Mouse (Mus musculus): ENCODE results near the gene Sit1. TPM values are rescaled to one million over a fixed set of nuclear protein-coding genes. Genes with fewer than 3 reads are reported as not detected.

Sit1 gene
- not detected in 2 replicates for polyA plus RNA-seq (2014; fragmentation: Nextera tagmentation; extraction: Ambion mirVana)

DNA sequence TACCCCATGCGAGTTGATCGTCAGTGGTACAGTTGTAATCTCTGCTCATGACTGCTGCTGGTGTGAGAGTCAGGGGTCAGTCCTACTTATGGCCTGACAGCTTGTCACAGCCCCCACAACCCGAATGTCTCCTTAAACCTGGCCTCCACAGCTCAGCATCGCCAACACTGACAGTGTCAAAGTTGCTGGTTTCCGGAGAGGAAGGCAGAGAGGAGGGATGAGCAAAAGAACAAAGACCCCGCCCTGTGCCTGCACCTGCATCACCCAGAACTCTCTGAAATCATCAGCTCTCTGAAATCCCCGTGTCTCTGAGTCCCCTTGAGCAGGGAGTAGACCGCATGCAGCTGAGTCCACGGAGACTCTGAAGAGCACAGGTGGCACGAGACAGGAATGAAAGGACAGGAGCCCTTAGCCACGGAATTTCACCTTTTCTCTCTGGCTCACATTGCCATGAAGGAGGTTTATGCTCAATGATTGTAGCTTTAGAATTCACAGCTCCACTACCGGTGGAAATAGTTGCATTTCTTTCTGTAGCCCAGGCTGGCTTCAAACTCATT, at the start of gene Sit1:
Gene Sit1 (minus strand): TSS at position 200 of the 557 bp plus-strand sequence.
- no peak for ATAC-seq (ENCODE audit: low read depth)
- WGBS: 67% methylated on average over 12 of the region's 12 CpGs
- no peak within 1 kb of the TSS for H3K4me2 ChIP-seq (ENCODE audit: low read depth, low read length)
- H3K9ac ChIP-seq (replicated peaks; ENCODE audit: low read depth, low read length): no peak within 1 kb of the TSS
- no peaks in the 10 kb centered on the region for H3K36me3 ChIP-seq (ENCODE audit: control insufficient read depth, insufficient read depth, low read length)
- H3K4me1 ChIP-seq (ENCODE audit: control insufficient read depth, insufficient read depth, low read length): no peaks in the 10 kb centered on the region
- H3K27ac ChIP-seq (ENCODE audit: low read depth, low read length): no peak within 1 kb of the TSS
- no peaks in the 10 kb centered on the region for H3K27me3 ChIP-seq (ENCODE audit: control insufficient read depth, insufficient read depth, low read length)
- no peak within 1 kb of the TSS for H3K4me3 ChIP-seq (ENCODE audit: low read depth, low read length)
- no peaks in the 10 kb centered on the region for H3K9me3 ChIP-seq (ENCODE audit: control insufficient read depth, low read length)

DNA sequence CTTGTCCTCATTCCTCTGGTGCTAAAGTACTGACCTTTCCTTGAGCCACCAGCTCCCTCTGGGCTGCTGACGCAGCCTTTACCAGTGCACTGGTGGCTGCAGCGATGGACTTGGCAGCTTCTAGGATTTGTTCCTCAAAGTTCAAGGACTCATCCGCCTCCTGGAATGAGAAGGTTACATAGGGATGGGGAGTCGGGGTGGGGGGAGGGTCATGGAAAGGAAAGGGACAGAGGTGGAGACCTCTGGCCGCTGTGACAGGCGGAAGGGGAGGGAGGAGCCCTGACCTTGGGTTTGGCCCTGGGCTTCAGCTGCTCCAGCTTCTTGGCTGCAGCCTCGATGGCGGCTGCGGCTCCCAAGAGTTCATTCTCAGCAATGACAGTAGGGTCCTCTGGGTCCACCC, 49.7 kb upstream of the Sit1 start:
- Histone ChIP-seq H3K4me3 (ENCODE audit: low read depth, low read length) (no peak overlapping the region), H3K9ac (replicated peaks; ENCODE audit: low read depth, low read length) (no peak overlapping the region), H3K9me3 (ENCODE audit: control insufficient read depth, low read length) (no peaks in the 10 kb centered on the region), H3K4me2 (ENCODE audit: low read depth, low read length) (no peak overlapping the region), H3K36me3 (ENCODE audit: control insufficient read depth, insufficient read depth, low read length) (peaks cover 63% of the 10 kb centered on the region), H3K27me3 (ENCODE audit: control insufficient read depth, insufficient read depth, low read length) (no peaks in the 10 kb centered on the region), H3K27ac (ENCODE audit: low read depth, low read length) (no peak overlapping the region), H3K4me1 (ENCODE audit: control insufficient read depth, insufficient read depth, low read length) (no peaks in the 10 kb centered on the region)
- 86% methylated on average over 9 of the region's 9 CpGs for WGBS
- no peak for ATAC-seq (ENCODE audit: low read depth)

DNA sequence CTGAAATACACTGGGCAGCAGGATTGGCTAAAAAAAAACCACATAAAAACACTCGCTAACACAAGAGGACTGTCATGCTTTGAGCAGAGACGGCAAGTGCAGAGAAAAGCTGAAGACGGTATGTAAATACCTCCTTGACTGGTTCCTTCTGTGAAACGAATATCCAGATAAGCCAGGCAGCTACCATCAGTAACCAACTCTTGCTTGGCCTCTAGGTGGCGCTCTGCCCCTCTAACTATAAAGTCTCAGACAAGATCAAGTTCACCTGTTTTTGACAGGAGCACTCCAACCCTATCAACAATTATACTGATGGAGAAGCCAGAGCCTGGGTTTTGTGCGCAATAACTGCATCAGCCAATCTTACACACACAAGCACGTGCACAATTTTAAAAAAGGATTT, 47.0 kb upstream of the Sit1 start:
- Histone ChIP-seq H3K27me3 (ENCODE audit: control insufficient read depth, insufficient read depth, low read length) (no peaks in the 10 kb centered on the region), H3K4me1 (ENCODE audit: control insufficient read depth, insufficient read depth, low read length) (no peaks in the 10 kb centered on the region), H3K27ac (ENCODE audit: low read depth, low read length) (no peak overlapping the region), H3K4me3 (ENCODE audit: low read depth, low read length) (no peak overlapping the region), H3K9me3 (ENCODE audit: control insufficient read depth, low read length) (no peaks in the 10 kb centered on the region), H3K9ac (replicated peaks; ENCODE audit: low read depth, low read length) (no peak overlapping the region), H3K4me2 (ENCODE audit: low read depth, low read length) (no peak overlapping the region), H3K36me3 (ENCODE audit: control insufficient read depth, insufficient read depth, low read length) (peaks cover 40% of the 10 kb centered on the region)
- no peak for ATAC-seq (ENCODE audit: low read depth)
- WGBS: 28% methylated on average over 7 of the region's 7 CpGs

DNA sequence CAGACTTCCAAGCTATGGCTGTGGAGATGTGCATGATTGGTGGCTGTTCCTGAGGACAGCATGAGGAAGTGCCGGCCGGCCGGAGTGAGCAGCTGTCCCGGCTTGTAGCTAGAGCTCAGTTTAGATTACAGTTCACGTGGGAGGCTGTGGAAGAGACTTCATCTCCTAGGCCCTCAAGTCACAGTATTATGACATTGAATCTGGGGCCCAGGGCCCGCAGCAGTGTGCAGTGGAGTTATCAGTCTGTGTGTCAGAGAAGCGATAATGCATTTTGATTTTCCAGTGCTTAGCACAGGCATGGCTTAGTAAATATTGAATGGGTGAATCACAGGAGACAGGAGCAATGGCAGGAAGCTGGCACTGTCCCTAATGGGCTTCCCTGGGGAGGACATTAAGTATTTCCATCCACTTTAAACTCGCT, 46.6 kb upstream of the Sit1 start:
- no peak overlapping the region for H3K4me3 ChIP-seq (ENCODE audit: low read depth, low read length)
- H3K36me3 ChIP-seq (ENCODE audit: control insufficient read depth, insufficient read depth, low read length): peaks cover 35% of the 10 kb centered on the region
- WGBS: 61% methylated on average over 8 of the region's 8 CpGs
- no peaks in the 10 kb centered on the region for H3K27me3 ChIP-seq (ENCODE audit: control insufficient read depth, insufficient read depth, low read length)
- no peaks in the 10 kb centered on the region for H3K9me3 ChIP-seq (ENCODE audit: control insufficient read depth, low read length)
- H3K27ac ChIP-seq (ENCODE audit: low read depth, low read length): no peak overlapping the region
- H3K4me1 ChIP-seq (ENCODE audit: control insufficient read depth, insufficient read depth, low read length): no peaks in the 10 kb centered on the region
- no peak overlapping the region for H3K9ac ChIP-seq (replicated peaks; ENCODE audit: low read depth, low read length)
- ATAC-seq (ENCODE audit: low read depth): no peak
- H3K4me2 ChIP-seq (ENCODE audit: low read depth, low read length): no peak overlapping the region

DNA sequence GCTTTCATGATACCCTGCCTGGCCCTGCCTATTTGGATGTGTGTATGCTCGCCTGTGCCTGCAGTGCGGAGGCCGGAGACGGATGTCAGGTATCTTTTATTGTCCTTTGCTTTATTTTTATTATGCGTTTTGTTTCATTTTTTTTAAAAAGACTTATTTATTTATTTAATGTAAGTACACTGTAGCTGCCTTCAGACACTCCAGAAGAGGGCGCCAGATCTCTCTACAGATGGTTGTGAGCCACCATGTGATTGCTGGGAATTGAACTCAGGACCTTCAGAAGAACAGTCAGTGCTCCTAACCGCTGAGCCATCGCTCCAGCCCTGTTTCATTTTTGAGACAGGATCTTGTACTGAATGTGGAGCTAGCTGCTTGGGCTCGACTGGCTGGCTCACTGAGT, 45.0 kb upstream of the Sit1 start:
- 76% methylated on average over 9 of the region's 9 CpGs for WGBS
- Histone ChIP-seq H3K4me1 (ENCODE audit: control insufficient read depth, insufficient read depth, low read length) (peaks cover 8% of the 10 kb centered on the region; the same call in 1 of the 2 replicates), H3K9ac (replicated peaks; ENCODE audit: low read depth, low read length) (no peak overlapping the region), H3K4me2 (ENCODE audit: low read depth, low read length) (no peak overlapping the region), H3K36me3 (ENCODE audit: control insufficient read depth, insufficient read depth, low read length) (peaks cover 24% of the 10 kb centered on the region), H3K27me3 (ENCODE audit: control insufficient read depth, insufficient read depth, low read length) (peaks cover 3% of the 10 kb centered on the region), H3K27ac (ENCODE audit: low read depth, low read length) (no peak overlapping the region), H3K4me3 (ENCODE audit: low read depth, low read length) (no peak overlapping the region), H3K9me3 (ENCODE audit: control insufficient read depth, low read length) (no peaks in the 10 kb centered on the region)
- no peak for ATAC-seq (ENCODE audit: low read depth)

DNA sequence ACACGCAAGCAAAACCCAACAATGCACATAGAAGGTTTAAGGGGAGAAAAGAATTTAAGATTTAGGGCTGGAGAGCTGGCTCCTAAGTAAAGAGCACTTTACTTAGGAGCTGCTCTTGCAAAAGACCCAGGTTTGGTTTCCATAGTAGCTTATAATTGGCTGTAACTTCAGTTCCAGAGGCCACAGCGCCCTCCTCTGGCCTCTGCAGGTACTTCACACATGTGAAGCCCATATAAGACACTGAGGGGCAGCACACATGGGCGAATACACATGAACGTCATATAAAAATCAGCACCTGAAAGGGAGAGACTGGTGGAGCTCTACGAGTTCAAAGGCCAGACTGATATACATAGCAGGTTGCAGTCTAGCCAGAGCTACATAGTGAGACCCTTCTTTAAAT, 44.3 kb upstream of the Sit1 start:
- WGBS: 63% methylated on average over 5 of the region's 5 CpGs
- H3K9me3 ChIP-seq (ENCODE audit: control insufficient read depth, low read length): no peaks in the 10 kb centered on the region
- no peak overlapping the region for H3K4me2 ChIP-seq (ENCODE audit: low read depth, low read length)
- H3K4me3 ChIP-seq (ENCODE audit: low read depth, low read length): no peak overlapping the region
- H3K36me3 ChIP-seq (ENCODE audit: control insufficient read depth, insufficient read depth, low read length): peaks cover 18% of the 10 kb centered on the region
- no peak overlapping the region for H3K27ac ChIP-seq (ENCODE audit: low read depth, low read length)
- H3K4me1 ChIP-seq (ENCODE audit: control insufficient read depth, insufficient read depth, low read length): peaks cover 8% of the 10 kb centered on the region; the same call in 1 of the 2 replicates
- H3K9ac ChIP-seq (replicated peaks; ENCODE audit: low read depth, low read length): no peak overlapping the region
- no peak for ATAC-seq (ENCODE audit: low read depth)
- H3K27me3 ChIP-seq (ENCODE audit: control insufficient read depth, insufficient read depth, low read length): peaks cover 9% of the 10 kb centered on the region

DNA sequence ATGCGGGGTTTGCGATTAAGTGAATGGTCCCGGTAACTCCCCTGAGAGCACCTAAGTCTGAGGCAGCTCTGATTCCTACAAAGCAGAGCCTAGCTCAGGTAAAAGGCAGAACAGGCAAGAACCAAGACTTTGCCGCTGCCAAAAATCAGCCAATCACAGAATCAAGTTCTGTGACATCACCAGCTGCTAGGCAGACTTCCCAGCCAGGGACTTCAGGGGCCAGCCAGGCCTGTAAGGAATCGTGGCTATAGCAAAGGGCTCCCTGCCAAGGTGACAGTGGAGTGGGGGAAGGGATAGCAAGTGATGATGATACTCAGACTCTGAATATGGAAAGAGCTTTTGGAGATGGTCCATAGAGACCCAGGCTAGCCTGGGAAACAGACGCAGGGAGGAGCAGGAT, 36.4 kb upstream of the Sit1 start:
- peaks cover 8% of the 10 kb centered on the region; the same call in 1 of the 2 replicates for H3K4me1 ChIP-seq (ENCODE audit: control insufficient read depth, insufficient read depth, low read length)
- H3K9me3 ChIP-seq (ENCODE audit: control insufficient read depth, low read length): no peaks in the 10 kb centered on the region
- 11% methylated on average over 6 of the region's 6 CpGs for WGBS
- peak; percentile 78 for ATAC-seq (ENCODE audit: low read depth)
- H3K27me3 ChIP-seq (ENCODE audit: control insufficient read depth, insufficient read depth, low read length): peaks cover 11% of the 10 kb centered on the region
- no peak overlapping the region for H3K4me3 ChIP-seq (ENCODE audit: low read depth, low read length)
- no peaks in the 10 kb centered on the region for H3K36me3 ChIP-seq (ENCODE audit: control insufficient read depth, insufficient read depth, low read length)
- no peak overlapping the region for H3K9ac ChIP-seq (replicated peaks; ENCODE audit: low read depth, low read length)
- no peak overlapping the region for H3K27ac ChIP-seq (ENCODE audit: low read depth, low read length)
- peak overlapping the region; percentile 19 for H3K4me2 ChIP-seq (ENCODE audit: low read depth, low read length)

DNA sequence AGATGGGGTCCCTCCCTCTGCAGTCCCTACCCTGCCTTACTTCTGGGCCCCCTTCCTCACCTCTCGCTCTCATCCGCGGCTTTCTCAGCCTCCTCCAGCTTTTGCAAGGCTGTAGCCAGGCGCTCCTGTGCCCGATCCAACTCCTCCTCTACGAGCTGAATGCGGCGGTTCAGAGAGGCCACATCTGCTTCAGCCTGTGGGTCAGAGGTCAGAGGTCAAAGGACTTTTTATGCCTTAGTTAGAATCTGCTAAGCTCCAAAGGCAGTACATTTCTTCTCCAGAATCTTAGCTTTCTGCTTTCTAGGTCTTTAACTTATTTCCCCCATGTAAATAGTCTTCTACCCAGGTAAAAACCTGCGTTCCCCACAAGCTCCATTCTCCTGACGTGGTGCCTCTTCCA, 36.0 kb upstream of the Sit1 start:
- no peak overlapping the region for H3K4me3 ChIP-seq (ENCODE audit: low read depth, low read length)
- ATAC-seq (ENCODE audit: low read depth): no peak
- peaks cover 11% of the 10 kb centered on the region for H3K27me3 ChIP-seq (ENCODE audit: control insufficient read depth, insufficient read depth, low read length)
- H3K4me1 ChIP-seq (ENCODE audit: control insufficient read depth, insufficient read depth, low read length): peaks cover 8% of the 10 kb centered on the region; the same call in 1 of the 2 replicates
- no peaks in the 10 kb centered on the region for H3K9me3 ChIP-seq (ENCODE audit: control insufficient read depth, low read length)
- peak overlapping the region; percentile 19 for H3K4me2 ChIP-seq (ENCODE audit: low read depth, low read length)
- H3K9ac ChIP-seq (replicated peaks; ENCODE audit: low read depth, low read length): no peak overlapping the region
- no peaks in the 10 kb centered on the region for H3K36me3 ChIP-seq (ENCODE audit: control insufficient read depth, insufficient read depth, low read length)
- H3K27ac ChIP-seq (ENCODE audit: low read depth, low read length): no peak overlapping the region
- WGBS: 16% methylated on average over 10 of the region's 10 CpGs

DNA sequence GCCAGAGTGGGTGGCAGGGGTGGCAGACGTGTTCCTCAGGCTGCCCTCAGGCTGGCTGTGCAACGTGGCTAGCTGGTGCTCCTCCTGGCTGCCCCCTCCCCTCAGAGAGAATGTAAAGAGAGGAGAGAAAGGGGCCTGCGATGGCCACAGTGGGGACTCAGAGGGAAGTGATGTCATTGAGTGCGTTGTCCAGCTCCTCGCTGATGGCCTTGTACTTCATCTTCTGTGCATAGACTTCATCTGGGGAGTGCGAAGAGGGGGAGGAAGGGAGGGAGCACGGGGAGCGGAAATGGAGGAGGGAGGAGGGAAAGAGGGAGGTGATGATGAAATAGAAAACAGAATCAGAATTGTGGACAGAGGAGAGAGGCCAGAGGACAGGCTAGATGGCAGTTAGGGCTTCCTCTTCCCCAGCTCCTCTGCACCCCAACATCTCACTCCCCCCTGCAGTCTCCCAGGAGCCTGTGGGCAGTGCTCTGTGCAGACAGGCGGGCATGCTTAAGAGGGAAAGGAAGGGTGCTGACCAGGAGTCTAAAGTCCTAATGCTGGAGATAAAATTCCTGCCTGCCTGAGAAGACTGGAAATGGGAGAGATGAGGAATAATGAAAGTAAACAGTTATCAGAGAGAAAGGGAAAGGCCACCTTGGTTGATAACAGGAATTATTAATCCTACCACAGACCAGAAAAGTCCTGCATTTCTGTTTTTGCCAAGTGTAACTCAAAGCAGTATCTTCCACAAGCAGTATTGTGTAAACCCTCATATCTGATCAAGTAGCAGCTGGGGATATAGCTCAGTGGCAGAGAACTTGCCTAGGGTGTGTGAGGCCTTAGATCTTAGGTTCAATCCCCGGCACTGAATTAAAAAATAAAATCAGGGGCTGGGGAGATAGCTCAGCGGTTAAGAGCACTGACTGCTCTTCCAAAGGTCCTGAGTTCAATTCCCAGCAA, 32.5 kb upstream of the Sit1 start:
- no peak for ATAC-seq (ENCODE audit: low read depth)
- no peak overlapping the region for H3K4me3 ChIP-seq (ENCODE audit: low read depth, low read length)
- no peaks in the 10 kb centered on the region for H3K36me3 ChIP-seq (ENCODE audit: control insufficient read depth, insufficient read depth, low read length)
- no peaks in the 10 kb centered on the region for H3K9me3 ChIP-seq (ENCODE audit: control insufficient read depth, low read length)
- H3K27me3 ChIP-seq (ENCODE audit: control insufficient read depth, insufficient read depth, low read length): no peaks in the 10 kb centered on the region
- H3K4me1 ChIP-seq (ENCODE audit: control insufficient read depth, insufficient read depth, low read length): no peaks in the 10 kb centered on the region
- H3K4me2 ChIP-seq (ENCODE audit: low read depth, low read length): no peak overlapping the region
- H3K9ac ChIP-seq (replicated peaks; ENCODE audit: low read depth, low read length): no peak overlapping the region
- WGBS: 73% methylated on average over 11 of the region's 11 CpGs
- H3K27ac ChIP-seq (ENCODE audit: low read depth, low read length): no peak overlapping the region
